Mouse (Mus musculus) stomach, postnatal 0 days (tissue): Measurements from ENCODE around the gene Scn5a. TPM values are rescaled to one million over a fixed set of nuclear protein-coding genes. Genes with fewer than 3 reads are reported as not detected.

Source experiments
- ATAC-seq: fragments of 200-750 bp; cut with Nextera tagmentation; 2 replicates; pipeline ENCODE4 v1.8.0; 2017; ENCODE audit not compliant: low FRiP score, low TSS enrichment
- DNase-seq: peaks from one replicate; pipeline ENCODE4 v3.0.0-alpha.2; 2016; ENCODE audit warnings: low spot score
- H3K27ac ChIP-seq: fragments of 300-500 bp; sonication (generic); replicated peaks from 2 replicates; pipeline ENCODE4 v1.5.1; 2014; ENCODE audit warnings: mild to moderate bottlenecking, control low read depth
- H3K27me3 ChIP-seq: fragments of 300-500 bp; sonication (generic); 2 replicates; pipeline ENCODE4 v1.6.1; 2014; ENCODE audit warnings: low read length; ENCODE audit not compliant: control insufficient read depth, insufficient read depth
- H3K36me3 ChIP-seq: fragments of 300-500 bp; sonication (generic); 2 replicates; pipeline ENCODE4 v1.6.1; 2014; ENCODE audit warnings: low read length, mixed read lengths; ENCODE audit not compliant: control insufficient read depth, insufficient read depth
- H3K4me1 ChIP-seq: fragments of 300-500 bp; sonication (generic); replicated peaks from 2 replicates; pipeline ENCODE4 v1.6.1; 2014; ENCODE audit warnings: antibody characterized with exemption; ENCODE audit not compliant: control insufficient read depth, insufficient read depth
- H3K4me2 ChIP-seq: fragments of 300-500 bp; sonication (generic); replicated peaks from 2 replicates; pipeline ENCODE4 v1.6.1; 2014; ENCODE audit warnings: low read depth, mild to moderate bottlenecking, control low read depth, moderate library complexity
- H3K4me3 ChIP-seq: fragments of 300-500 bp; sonication (generic); 2 replicates; pipeline ENCODE4 v1.5.1; 2014; ENCODE audit warnings: low read depth, low read length, control low read depth
- H3K9ac ChIP-seq: fragments of 300-500 bp; sonication (generic); 2 replicates; pipeline ENCODE4 v1.6.1; 2014; ENCODE audit warnings: mild to moderate bottlenecking, low read length, control low read depth, mixed read lengths
- H3K9me3 ChIP-seq: fragments of 300-500 bp; sonication (generic); 2 replicates; pipeline ENCODE4 v1.6.1; 2016; ENCODE audit warnings: low read length; ENCODE audit not compliant: control insufficient read depth
- CTCF ChIP-seq: IDR thresholded peaks from 2 replicates; pipeline ENCODE4 v1.5.1; 2016; ENCODE audit warnings: antibody characterized with exemption, low read depth, mild to moderate bottlenecking, moderate library complexity
- EP300 ChIP-seq: optimal IDR thresholded peaks from 2 replicates; pipeline ENCODE3; 2016; ENCODE audit warnings: antibody characterized with exemption
- WGBS: fragments of 180-500 bp; shearing (Covaris S2); extraction: QIAGEN DNeasy Blood & Tissue Kit; methylation state at CpG from one replicate; pipeline ENCODE4 v1.1.7; 2014; 5-methylcytosine and 5-hydroxymethylcytosine counted together
- polyA plus RNA-seq: library from polyadenylated mRNA; unstranded; fragments of >200 nt; fragmentation: Nextera tagmentation; extraction: Ambion mirVana; gene quantifications from 2 replicates; pipeline ENCODE4 v1.2.1, GENCODE M21; 2015

The Scn5a gene
- polyA plus RNA-seq, 1 experiment from 2014 or later, result 0.18 TPM

DNA sequence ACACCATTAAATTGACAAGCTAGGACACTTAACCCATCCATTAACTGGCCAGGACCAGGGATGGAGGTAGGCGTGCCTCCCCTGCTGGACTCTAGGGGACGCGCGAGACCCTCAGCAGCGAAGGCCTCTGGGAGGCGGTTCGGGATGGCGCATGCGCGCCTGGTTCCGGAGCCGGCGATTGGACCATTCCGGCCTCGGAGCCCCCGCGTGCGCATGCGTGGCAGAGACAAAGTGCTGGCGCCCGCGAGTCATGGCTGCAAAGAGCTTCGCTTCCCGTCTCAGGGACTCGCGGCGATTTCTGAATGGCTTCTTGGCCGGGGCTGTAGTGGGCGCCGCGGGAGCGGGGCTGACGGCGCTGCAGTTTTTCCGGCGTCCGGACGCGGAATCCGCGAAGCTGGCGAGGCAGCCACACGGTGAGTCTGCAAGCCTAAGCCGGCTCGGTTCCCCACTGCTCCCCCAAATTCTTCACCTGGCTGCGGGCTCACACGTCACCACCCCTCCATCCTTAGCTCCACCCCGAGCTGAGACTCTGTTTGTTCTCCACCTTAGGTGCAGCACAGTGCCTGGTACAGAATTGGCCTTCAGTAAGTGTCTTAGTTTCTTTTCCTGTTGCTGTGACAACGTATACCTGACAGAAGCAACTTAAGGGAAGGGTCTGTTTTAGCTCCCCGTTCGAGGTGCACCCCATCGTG, 133.9 kb downstream of the Scn5a start, which contains the start of gene Exog:
TSS of gene Exog (plus strand) at position 206 of the 692 bp plus-strand sequence.
- Histone ChIP-seq H3K9ac (peak within 1 kb of the TSS; percentile 81), H3K4me2 (peak within 1 kb of the TSS; percentile 66), H3K36me3 (peaks cover 8% of the 10 kb centered on the region; the same call in 1 of the 2 replicates), H3K4me1 (0 out of 2 replicates have a peak, but pooled peaks cover 4% of the 10 kb centered on the region), H3K9me3 (no peaks in the 10 kb centered on the region), H3K27ac (peak within 1 kb of the TSS; percentile 88), H3K4me3 (peak within 1 kb of the TSS; percentile 72), H3K27me3 (no peaks in the 10 kb centered on the region)
- DNase-seq (peak; percentile 97), ATAC-seq (peak; percentile 92)
- WGBS, result 0% methylated on average over 50 of the region's 52 CpGs
- TF ChIP-seq CTCF, result peak; percentile 87
- no peak for TF ChIP-seq EP300

DNA sequence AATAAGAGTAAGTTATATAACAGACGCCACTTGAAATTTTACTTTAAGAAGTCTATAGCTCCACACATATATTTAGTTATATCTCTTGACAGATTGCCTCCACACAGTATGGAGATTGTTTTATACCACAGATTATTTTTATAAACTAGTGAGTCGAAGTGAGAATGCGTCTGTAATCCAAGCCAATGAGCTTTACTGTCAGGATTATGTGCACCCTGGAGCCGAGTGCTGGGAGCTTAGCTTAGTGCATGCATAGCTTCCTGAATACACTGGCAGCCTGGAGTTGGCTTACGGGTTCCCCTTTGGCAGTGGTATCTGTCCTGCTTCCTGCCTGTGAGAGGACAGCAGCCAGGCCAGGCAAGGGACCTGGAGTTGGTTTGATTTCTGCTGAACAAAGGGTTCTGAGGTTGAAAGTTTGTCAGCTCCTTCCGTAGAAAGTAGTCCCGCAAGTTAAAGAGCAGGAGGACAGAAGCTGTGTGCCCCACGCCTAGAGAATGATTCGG, 140.3 kb downstream of the Scn5a start:
- H3K4me3 ChIP-seq, result no peak overlapping the region
- no peak overlapping the region for H3K27ac ChIP-seq
- 84% methylated on average over 9 of the region's 9 CpGs for WGBS
- 0 out of 2 replicates have a peak, but pooled peaks cover 8% of the 10 kb centered on the region for H3K36me3 ChIP-seq
- no peak overlapping the region for H3K4me2 ChIP-seq
- no peaks in the 10 kb centered on the region for H3K27me3 ChIP-seq
- no peak overlapping the region for H3K9ac ChIP-seq
- no peak for DNase-seq
- ATAC-seq, result no peak
- H3K9me3 ChIP-seq, result no peaks in the 10 kb centered on the region
- no peaks in the 10 kb centered on the region for H3K4me1 ChIP-seq
- TF ChIP-seq CTCF, result no peak
- TF ChIP-seq EP300, result no peak

DNA sequence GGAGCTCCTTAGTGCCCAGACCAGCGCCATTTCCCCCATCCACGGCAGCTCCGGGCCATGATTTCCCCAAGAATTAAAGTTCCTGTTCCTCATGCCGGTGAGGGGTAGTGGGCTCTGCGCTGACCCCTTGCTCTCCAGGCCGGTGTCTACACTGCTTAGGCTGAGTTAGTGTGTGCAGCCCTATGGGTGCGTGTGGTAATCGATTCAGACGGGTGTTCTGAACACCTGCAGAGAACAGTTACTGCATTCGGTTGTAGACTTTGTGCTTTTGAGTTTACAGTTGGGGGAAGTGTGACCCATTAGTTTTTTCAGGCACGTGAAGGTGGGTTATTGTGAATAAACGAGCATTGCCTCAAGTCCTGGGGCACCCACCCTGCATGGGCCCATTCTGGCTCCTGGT, 140.8 kb downstream of the Scn5a start:
- H3K4me3 ChIP-seq, result no peak overlapping the region
- H3K4me2 ChIP-seq, result no peak overlapping the region
- no peak overlapping the region for H3K27ac ChIP-seq
- ATAC-seq (no peak), DNase-seq (no peak)
- no peaks in the 10 kb centered on the region for H3K9me3 ChIP-seq
- H3K9ac ChIP-seq, result no peak overlapping the region
- H3K4me1 ChIP-seq, result no peaks in the 10 kb centered on the region
- TF ChIP-seq CTCF (no peak), EP300 (no peak)
- H3K36me3 ChIP-seq, result peaks cover 8% of the 10 kb centered on the region; the same call in 1 of the 2 replicates
- 87% methylated on average over 12 of the region's 12 CpGs for WGBS
- H3K27me3 ChIP-seq, result no peaks in the 10 kb centered on the region

DNA sequence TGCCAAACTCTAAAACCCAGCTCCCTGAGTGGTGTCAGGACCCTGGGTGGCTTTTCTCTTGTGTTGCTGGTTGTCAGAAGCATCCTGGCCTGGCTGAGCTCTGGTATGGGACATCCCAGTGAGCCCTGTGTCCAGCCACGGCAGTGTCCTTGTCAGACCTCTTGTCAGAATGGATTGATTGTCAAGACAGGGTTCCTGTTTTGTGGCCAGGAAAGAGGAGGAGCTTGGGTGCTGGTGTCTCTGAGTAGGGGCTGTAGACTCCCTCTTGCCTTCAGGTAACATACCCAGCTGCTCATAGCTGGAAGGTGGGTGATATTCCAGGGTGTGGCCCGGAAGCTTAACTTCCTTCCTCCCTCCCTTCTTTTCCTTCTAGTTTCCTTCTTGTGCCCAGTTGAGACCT, 143.0 kb downstream of the Scn5a start:
- Histone ChIP-seq H3K27ac (no peak overlapping the region), H3K27me3 (no peaks in the 10 kb centered on the region), H3K4me2 (no peak overlapping the region), H3K4me3 (no peak overlapping the region), H3K9me3 (no peaks in the 10 kb centered on the region), H3K9ac (no peak overlapping the region), H3K36me3 (peaks cover 8% of the 10 kb centered on the region; the same call in 1 of the 2 replicates), H3K4me1 (no peaks in the 10 kb centered on the region)
- WGBS, result 72% methylated on average over 2 of the region's 2 CpGs
- no peak for ATAC-seq
- no peak for TF ChIP-seq EP300
- no peak for TF ChIP-seq CTCF
- no peak for DNase-seq

Other genes with a start within 250 kb of the Scn5a start
- 181 and 193 TPM in 2 replicates for gene Acaa1a, start 239.3 kb downstream of the Scn5a start, polyA plus RNA-seq
- 40.8 and 41.5 TPM in 2 replicates for gene Myd88, start 237.6 kb downstream of the Scn5a start, polyA plus RNA-seq
- 3.2 and 5.7 TPM in 2 replicates for gene Xylb, start 221.6 kb downstream of the Scn5a start, polyA plus RNA-seq
- not detected in 2 replicates for gene Slc22a14, start 213.5 kb downstream of the Scn5a start, polyA plus RNA-seq
- 6.2 and 6.3 TPM in 2 replicates for gene Acvr2b, start 176.9 kb downstream of the Scn5a start, polyA plus RNA-seq
- 8.5 TPM in 2 replicates for gene Exog, start 134.1 kb downstream of the Scn5a start, polyA plus RNA-seq
- 0.07 TPM in 1 of 2 replicates, not detected in the other for gene Scn10a, start 140.3 kb upstream of the Scn5a start, polyA plus RNA-seq
- gene Scn11a, start 246.4 kb upstream of the Scn5a start, polyA plus RNA-seq, result 0.01 and 0.04 TPM in 2 replicates